Mouse (Mus musculus) ES-Bruce4 (cell line): ENCODE results near the gene Pi4k2a. TPM values are rescaled to one million over a fixed set of nuclear protein-coding genes. Genes with fewer than 3 reads are reported as not detected.
A peak's percentile ranks its signal among the peaks of the same experiment; 100 is the strongest.

ENCODE experiments used
- H3K27ac ChIP-seq: 2 replicates; pipeline ENCODE4 v1.5.1; 2012; ENCODE audit warnings: low read length, inconsistent platforms; ENCODE audit not compliant: insufficient read depth
- H3K27me3 ChIP-seq: 2 replicates; pipeline ENCODE4 v1.6.1; 2012; ENCODE audit warnings: mild to moderate bottlenecking, low read length, inconsistent platforms; ENCODE audit not compliant: control insufficient read depth, poor library complexity, insufficient read depth, severe bottlenecking
- H3K36me3 ChIP-seq: 2 replicates; pipeline ENCODE4 v1.6.1; 2012; ENCODE audit warnings: inconsistent platforms, mild to moderate bottlenecking, low read length, moderate library complexity; ENCODE audit not compliant: control insufficient read depth, poor library complexity, insufficient read depth, severe bottlenecking
- H3K4me1 ChIP-seq: one replicate; pipeline ENCODE4 v1.8.1; 2011; ENCODE audit warnings: low read length; ENCODE audit not compliant: control insufficient read depth, insufficient read depth
- H3K4me3 ChIP-seq: 2 replicates; pipeline ENCODE4 v1.5.1; 2011; ENCODE audit warnings: low read depth, mild to moderate bottlenecking, low read length
- H3K9ac ChIP-seq: 2 replicates; pipeline ENCODE4 v1.6.1; 2012; ENCODE audit warnings: low read depth, mild to moderate bottlenecking, inconsistent platforms; ENCODE audit not compliant: poor library complexity, severe bottlenecking
- H3K9me3 ChIP-seq: replicated peaks from 2 replicates; pipeline ENCODE4 v1.6.1; 2012; ENCODE audit warnings: mild to moderate bottlenecking, low read length, inconsistent platforms; ENCODE audit not compliant: control insufficient read depth, poor library complexity, insufficient read depth, severe bottlenecking
- CTCF ChIP-seq: IDR thresholded peaks from one replicate; pipeline ENCODE4 v1.8.1; 2011; ENCODE audit warnings: low read depth, low read length
- EP300 ChIP-seq: IDR thresholded peaks from 2 replicates; pipeline ENCODE4 v1.6.1; 2011; ENCODE audit warnings: low read depth, low read length; ENCODE audit not compliant: insufficient read depth
- POLR2A ChIP-seq: IDR thresholded peaks from one replicate; pipeline ENCODE4 v1.8.1; 2011; ENCODE audit warnings: low read length; ENCODE audit not compliant: insufficient read depth
- polyA plus RNA-seq: library from polyadenylated mRNA; stranded (reverse); fragments of >200 nt; gene quantifications from 2 replicates; pipeline ENCODE4 v1.2.4, GENCODE M21; 2011; ENCODE audit warnings: low read depth; ENCODE audit not compliant: missing spikeins, insufficient read depth, insufficient read length

The Pi4k2a gene
- polyA plus RNA-seq, 1 experiment = 27.2 TPM

DNA sequence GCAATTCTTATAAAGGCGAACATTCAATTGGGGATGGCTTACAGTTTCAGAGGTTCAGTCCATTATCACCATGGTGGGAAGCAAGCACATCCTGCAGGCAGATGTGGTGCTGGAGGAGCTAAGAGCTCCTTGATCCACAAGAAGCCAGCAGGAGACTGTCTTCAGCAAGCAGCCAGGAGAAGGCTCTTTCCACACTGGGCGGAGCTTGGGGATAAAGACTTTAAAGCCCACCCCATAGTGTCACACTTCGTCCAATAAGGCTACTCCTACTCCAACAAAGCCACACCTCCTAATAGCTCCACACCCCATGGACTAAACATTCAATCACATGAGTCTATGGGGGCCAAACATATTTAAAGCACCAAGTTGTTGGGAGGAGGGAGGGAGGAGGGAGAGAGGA lies 51.7 kb downstream of the Pi4k2a start:
- Histone ChIP-seq H3K9ac (no peak overlapping the region), H3K27ac (peak overlapping the region; percentile 84)
- no peak for TF ChIP-seq CTCF
- peak; percentile 74 for TF ChIP-seq POLR2A

DNA sequence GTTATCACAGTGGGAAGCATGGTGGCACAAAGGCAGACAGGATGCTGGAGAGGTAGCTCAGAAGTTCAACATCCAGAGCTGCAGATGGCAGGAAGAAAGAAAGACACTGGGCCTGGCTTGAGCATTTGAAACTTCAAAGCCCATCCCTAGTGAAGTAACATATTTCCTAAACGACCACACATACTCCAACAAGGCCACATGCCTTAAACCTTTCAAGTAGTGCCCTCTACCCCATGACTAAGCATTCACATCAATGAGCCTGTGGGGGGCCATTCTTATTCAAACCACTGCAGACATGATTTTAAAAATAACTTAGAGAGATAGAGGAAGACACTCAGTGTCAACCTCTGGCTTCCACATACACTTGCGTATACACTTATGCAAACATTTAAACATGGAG lies 52.5 kb downstream of the Pi4k2a start:
- no peaks in the 10 kb centered on the region for H3K27me3 ChIP-seq
- H3K27ac ChIP-seq = peak overlapping the region; percentile 84
- no peak for TF ChIP-seq POLR2A
- no peaks in the 10 kb centered on the region for H3K9me3 ChIP-seq
- no peaks in the 10 kb centered on the region for H3K4me1 ChIP-seq
- no peaks in the 10 kb centered on the region for H3K36me3 ChIP-seq
- H3K4me3 ChIP-seq = no peak overlapping the region
- H3K9ac ChIP-seq = no peak overlapping the region

More for the DNA sequence above, 51.7 kb downstream of the Pi4k2a start:
- Histone ChIP-seq H3K4me3 (peak overlapping the region; percentile 23; the same call in 1 of the 2 replicates), H3K9me3 (no peaks in the 10 kb centered on the region), H3K27me3 (no peaks in the 10 kb centered on the region), H3K4me1 (no peaks in the 10 kb centered on the region), H3K36me3 (no peaks in the 10 kb centered on the region)

DNA sequence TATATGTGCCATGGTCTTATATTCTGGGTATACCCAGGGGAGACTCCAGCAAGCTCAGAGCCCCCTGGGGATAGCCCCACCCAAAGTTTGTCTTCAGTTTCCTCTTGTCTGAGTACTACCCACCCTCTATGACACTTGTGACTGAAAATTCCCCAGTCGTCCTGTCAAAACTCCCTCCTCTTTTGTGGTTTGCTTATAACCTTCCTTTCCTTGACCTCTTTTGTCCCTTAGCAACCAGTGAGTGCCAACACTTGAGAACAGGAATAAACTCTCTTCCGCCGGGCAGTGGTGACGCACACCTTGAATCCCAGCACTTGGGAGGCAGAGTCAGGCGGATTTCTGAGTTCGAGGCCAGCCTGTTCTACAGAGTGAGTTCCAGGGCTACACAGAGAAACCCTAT lies 53.8 kb downstream of the Pi4k2a start:
- Histone ChIP-seq H3K9ac (no peak overlapping the region), H3K4me3 (no peak overlapping the region), H3K36me3 (no peaks in the 10 kb centered on the region), H3K9me3 (no peaks in the 10 kb centered on the region), H3K27me3 (no peaks in the 10 kb centered on the region), H3K27ac (peak overlapping the region; percentile 40; the same call in 1 of the 2 replicates), H3K4me1 (no peaks in the 10 kb centered on the region)
- no peak for TF ChIP-seq EP300
- TF ChIP-seq POLR2A = no peak
- TF ChIP-seq CTCF = no peak

DNA sequence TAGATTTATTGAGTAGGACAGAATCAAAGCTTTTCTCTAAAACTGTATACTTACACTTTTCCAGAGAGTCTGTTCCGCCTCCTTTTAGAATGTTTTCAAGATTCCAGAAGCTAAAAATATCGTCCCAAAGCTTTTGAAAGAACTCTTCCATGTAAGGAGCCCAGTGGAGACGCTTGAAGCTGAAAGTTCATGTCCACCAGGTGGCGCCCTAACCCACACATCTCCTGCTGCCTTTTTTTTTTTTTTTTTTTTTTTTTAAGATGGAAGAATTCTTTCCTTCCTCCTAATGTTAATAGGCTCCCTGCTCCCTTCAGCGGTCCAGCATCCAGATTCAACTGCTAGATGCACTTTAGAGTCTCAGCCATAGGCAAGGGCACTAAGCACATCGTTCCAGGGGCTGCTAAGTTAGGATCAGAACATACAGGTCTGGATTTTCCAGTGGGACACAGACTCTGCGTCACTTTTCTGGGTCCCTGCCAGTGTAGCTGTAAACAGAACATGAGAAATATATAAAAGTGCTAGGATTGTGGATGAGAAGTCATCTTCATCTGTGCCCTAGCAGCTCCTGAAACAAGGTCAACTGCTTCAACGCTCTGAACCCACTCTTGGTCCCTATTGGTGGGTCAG lies 54.4 kb downstream of the Pi4k2a start:
- no peak overlapping the region for H3K27ac ChIP-seq
- no peaks in the 10 kb centered on the region for H3K36me3 ChIP-seq
- no peaks in the 10 kb centered on the region for H3K9me3 ChIP-seq
- TF ChIP-seq CTCF = peak; percentile 47
- no peak for TF ChIP-seq EP300
- H3K4me1 ChIP-seq = no peaks in the 10 kb centered on the region
- H3K4me3 ChIP-seq = no peak overlapping the region
- no peak overlapping the region for H3K9ac ChIP-seq
- no peaks in the 10 kb centered on the region for H3K27me3 ChIP-seq

DNA sequence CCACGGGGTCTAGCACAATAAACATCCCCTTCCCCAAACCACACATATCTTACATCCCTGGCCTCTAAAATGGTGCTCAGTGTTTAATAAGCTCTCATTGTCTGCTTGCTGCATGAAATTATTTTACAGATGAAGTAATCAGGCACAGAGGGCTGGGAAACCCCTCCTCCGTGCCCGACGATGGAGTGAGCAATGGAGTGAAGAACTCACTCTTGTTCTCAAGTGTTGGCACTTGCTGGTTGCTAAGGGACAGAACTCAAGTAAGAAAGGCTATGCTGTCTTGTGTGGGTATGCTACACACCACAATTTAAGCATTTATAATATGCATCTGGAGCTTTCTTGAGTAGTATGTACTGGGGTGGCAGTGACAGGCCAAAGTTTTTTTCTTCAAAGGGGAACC lies 54.9 kb downstream of the Pi4k2a start:
- TF ChIP-seq EP300 (no peak), POLR2A (no peak), CTCF (no peak)
- H3K9me3 ChIP-seq = no peaks in the 10 kb centered on the region
- H3K4me3 ChIP-seq = no peak overlapping the region
- H3K4me1 ChIP-seq = no peaks in the 10 kb centered on the region
- H3K9ac ChIP-seq = no peak overlapping the region
- H3K27ac ChIP-seq = no peak overlapping the region
- no peaks in the 10 kb centered on the region for H3K36me3 ChIP-seq
- no peaks in the 10 kb centered on the region for H3K27me3 ChIP-seq

DNA sequence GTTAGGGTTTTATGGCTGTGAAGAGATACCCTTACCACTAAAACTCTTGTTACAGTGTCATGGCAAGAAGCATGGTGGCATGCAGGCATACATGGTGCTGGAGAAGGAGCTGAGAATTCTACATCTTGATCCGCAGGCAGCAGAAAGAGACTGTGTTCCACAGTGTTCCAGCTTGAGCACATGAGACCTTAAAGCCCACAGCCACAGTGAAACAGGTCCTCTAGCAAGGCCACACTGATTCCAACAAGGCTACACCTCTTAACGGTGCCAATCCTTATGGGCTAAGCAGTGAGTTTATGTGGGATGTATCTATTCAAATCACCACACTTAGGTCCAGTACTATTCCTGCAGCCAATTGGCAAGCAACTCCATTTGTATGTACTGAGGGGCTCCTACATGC lies 55.5 kb downstream of the Pi4k2a start:
- Histone ChIP-seq H3K9me3 (no peaks in the 10 kb centered on the region), H3K9ac (no peak overlapping the region), H3K4me3 (no peak overlapping the region), H3K27me3 (no peaks in the 10 kb centered on the region), H3K36me3 (no peaks in the 10 kb centered on the region), H3K27ac (no peak overlapping the region), H3K4me1 (no peaks in the 10 kb centered on the region)
- no peak for TF ChIP-seq CTCF
- no peak for TF ChIP-seq POLR2A
- TF ChIP-seq EP300 = no peak
